ENCODE assay signal across 9 mouse cellular contexts in genomic region chr7:113210441-113210840, GRCm38 (mm10). TPM values are rescaled to one million over a fixed set of nuclear protein-coding genes. Genes with fewer than 3 reads are reported as not detected.
A peak's percentile ranks its signal among the peaks of the same experiment; 100 is the strongest.
DNase-seq lines count a peak whose midpoint lies in the region; ATAC-seq and TF ChIP-seq lines count a peak whose summit lies in the region.
"Had no signal": no experiment of that assay in that cellular context is flagged by ENCODE, and none has a peak within 500 bp of the region (broad histone marks: within the 10 kb centered on the region; RNA-seq: fewer than 3 reads in every experiment).

No protein-coding gene starts in this region.

- TF ChIP-seq POLR2A in kidney, adult 2 months (IDR thresholded peaks at IDR 0.05; ENCODE audit: low read depth, low read length) = no peak

- no peak overlapping the region for H3K4me3 ChIP-seq in kidney, adult 2 months (ENCODE audit: insufficient read depth, low read depth, low read length)
- H3K4me3 ChIP-seq in kidney, embryonic 16.5 days (ENCODE audit: low read length) = no peak overlapping the region
- H3K4me3 ChIP-seq: limb, embryonic 15.5 days had no signal

- peaks cover 25% of the 10 kb centered on the region for H3K4me1 ChIP-seq in kidney, adult 2 months (ENCODE audit: control insufficient read depth, insufficient read depth, low read length)
- peaks cover 21% of the 10 kb centered on the region for H3K4me1 ChIP-seq in kidney, embryonic 16.5 days (ENCODE audit: insufficient read depth, low read length)

- H3K27ac ChIP-seq in kidney, adult 2 months (ENCODE audit: insufficient read depth, low read depth, low read length) = no peak overlapping the region
- no peak overlapping the region for H3K27ac ChIP-seq in kidney, embryonic 16.5 days (ENCODE audit: low read length)
- H3K27ac ChIP-seq: limb, embryonic 15.5 days had no signal

- no peak for TF ChIP-seq CTCF in kidney, adult 2 months (conservative IDR thresholded peaks at IDR 0.05; ENCODE audit: insufficient read depth, insufficient read length, low read depth, low read length)

- no peak for ATAC-seq in kidney, embryonic 16.5 days (ENCODE audit: low FRiP score, low TSS enrichment)

- no peak overlapping the region for H3K4me2 ChIP-seq in kidney, embryonic 16.5 days (replicated peaks; ENCODE audit: low read depth, low read length)
- H3K4me2 ChIP-seq: limb, embryonic 15.5 days had no signal

- WGBS in kidney, adult 2 months = 10% methylated on average over 4 of the region's 4 CpGs
- 22% methylated on average over 4 of the region's 4 CpGs for WGBS in kidney, embryonic 16.5 days

- no peaks in the 10 kb centered on the region for H3K27me3 ChIP-seq in kidney, adult 2 months (replicated peaks; ENCODE audit: control insufficient read depth, insufficient read depth, low read length)
- H3K27me3 ChIP-seq in kidney, embryonic 16.5 days (ENCODE audit: insufficient read depth, low read length) = peaks cover 23% of the 10 kb centered on the region

- DNase-seq in kidney, adult 2 months = peak; percentile 82
- DNase-seq in MN1 (ENCODE audit: low spot score) (peak; percentile 63), liver (no peak)
- DNase-seq in cerebellum, adult 11-12 months = peak; percentile 60
- DNase-seq in kidney, postnatal 4 days = peak; percentile 36 to 52
- no peak for DNase-seq in ovary, adult 18-20 months (ENCODE audit: low spot score)
- DNase-seq in left cerebral cortex, adult 9 months (ENCODE audit: low spot score in 2 of 2) = no peak

- H3K9ac ChIP-seq in kidney, embryonic 16.5 days (replicated peaks; ENCODE audit: low read length) = no peak overlapping the region
- H3K9ac ChIP-seq: limb, embryonic 15.5 days had no signal

- H3K36me3 ChIP-seq in kidney, adult 2 months (ENCODE audit: control insufficient read depth, insufficient read depth, low read length) = no peaks in the 10 kb centered on the region
- no peaks in the 10 kb centered on the region for H3K36me3 ChIP-seq in kidney, embryonic 16.5 days (ENCODE audit: insufficient read depth, low read length)
- H3K36me3 ChIP-seq: limb, embryonic 15.5 days had no signal

- no peaks in the 10 kb centered on the region for H3K9me3 ChIP-seq in kidney, embryonic 16.5 days (ENCODE audit: low read length)
- H3K9me3 ChIP-seq: limb, embryonic 15.5 days had no signal

RNA-seq across cellular contexts. Expression of gene Arntl, which starts 3.2 kb away (rescaled TPM):
- polyA plus RNA-seq in kidney, adult 2 months (2012; rRNA removed) = 6.0 and 7.3 TPM in 2 replicates
- 9.7 and 10.5 TPM in 2 replicates for polyA plus RNA-seq in kidney, embryonic 16.5 days (2015; fragmentation: Nextera tagmentation; extraction: Ambion mirVana)

Comparison
In these comparisons a context has a peak if more than half of its experiments do, and no peak if none do; other contexts are left out.
1. DNase-seq: peak in kidney, adult 2 months (single experiment), MN1 (single experiment), cerebellum, adult 11-12 months (single experiment) and kidney, postnatal 4 days (2 of 2); none in ovary, adult 18-20 months (single experiment), left cerebral cortex, adult 9 months (0 of 2) and liver (single experiment).